Mouse (Mus musculus) neutrophil, adult 5-6 weeks (primary cell): ENCODE data around the gene 2010111I01Rik. TPM values are rescaled to one million over a fixed set of nuclear protein-coding genes. Genes with fewer than 3 reads are reported as not detected.
"Not testable (repeated sequence)": the region's sequence is repeated elsewhere in the genome, so short reads cannot be mapped to it uniquely, and the experiment has no call there.

Source experiments
- ATAC-seq: fragments of 151-379, 151-347 bp; 2 replicates; pipeline ENCODE4 v1.8.0; 2017; ENCODE audit warnings: mild to moderate bottlenecking, moderate TSS enrichment; ENCODE audit not compliant: insufficient number of reproducible peaks, poor library complexity, low FRiP score, severe bottlenecking; ENCODE audit errors: extremely low read depth
- total RNA-seq: library from RNA; stranded (forward); fragments of 200-1000 nt; gene quantifications from 2 replicates; pipeline ENCODE4 v1.2.3, GENCODE M21; 2017

2010111I01Rik gene
- total RNA-seq, 1 experiment from 2014 or later: 44.1 TPM

DNA sequence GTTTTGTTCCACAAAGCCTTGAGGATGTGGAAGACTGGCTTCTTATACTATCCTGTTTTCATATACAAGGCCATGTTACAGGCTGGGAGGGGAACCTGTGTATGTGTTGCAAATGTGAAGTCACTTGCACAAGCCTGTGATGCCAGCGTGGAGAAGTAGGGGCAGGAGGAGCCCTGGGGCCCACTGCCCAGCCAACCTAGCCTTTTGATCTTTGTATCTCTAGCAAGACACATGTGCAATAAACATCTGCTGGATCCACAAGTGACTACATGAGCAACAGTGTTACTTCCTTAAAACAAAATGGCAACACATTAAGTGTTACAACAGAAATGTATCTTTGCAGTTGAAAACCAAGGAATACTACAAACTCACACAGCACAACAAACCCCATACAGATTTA, 13.1 kb upstream of the 2010111I01Rik start:
- ATAC-seq: no peak

DNA sequence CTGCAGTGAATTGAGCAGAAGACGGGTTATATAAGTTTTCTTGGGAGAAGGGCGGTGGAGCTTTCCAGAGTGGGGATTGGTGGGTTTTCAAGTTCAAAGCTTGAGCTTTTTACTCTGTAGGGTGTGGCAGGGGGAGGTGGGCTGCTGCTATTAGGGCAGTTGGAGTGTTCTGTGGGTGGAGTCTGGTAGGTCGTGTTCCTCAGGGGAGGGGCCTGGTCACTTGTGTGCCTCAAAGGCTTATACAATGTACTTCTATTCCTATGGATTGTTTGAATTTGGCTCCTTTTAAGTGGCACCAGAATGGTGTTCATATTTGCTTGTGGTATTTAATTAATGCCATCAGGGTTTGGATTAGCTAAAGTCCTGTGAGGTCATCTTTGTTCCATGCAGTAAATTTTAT, 12.6 kb upstream of the 2010111I01Rik start:
- ATAC-seq: no peak

DNA sequence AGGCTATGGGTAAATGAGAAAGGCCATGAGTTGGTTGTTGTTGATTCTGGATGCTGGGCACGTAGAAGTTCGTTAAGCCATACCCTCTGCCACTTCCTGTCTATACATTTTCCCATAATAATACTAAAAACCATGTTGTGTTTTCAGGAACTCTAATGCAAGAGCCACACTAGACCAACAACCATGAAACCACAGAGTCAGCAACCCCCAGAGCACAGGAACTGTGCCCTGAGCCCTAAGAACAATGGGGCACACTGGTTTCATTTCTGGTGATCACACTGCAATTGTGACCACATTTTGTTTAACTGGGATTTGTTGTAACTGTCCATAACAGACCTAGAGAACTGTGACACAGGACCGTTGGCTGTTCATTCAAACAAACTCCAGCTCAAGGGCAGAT, 12.1 kb upstream of the 2010111I01Rik start:
- no peak for ATAC-seq

DNA sequence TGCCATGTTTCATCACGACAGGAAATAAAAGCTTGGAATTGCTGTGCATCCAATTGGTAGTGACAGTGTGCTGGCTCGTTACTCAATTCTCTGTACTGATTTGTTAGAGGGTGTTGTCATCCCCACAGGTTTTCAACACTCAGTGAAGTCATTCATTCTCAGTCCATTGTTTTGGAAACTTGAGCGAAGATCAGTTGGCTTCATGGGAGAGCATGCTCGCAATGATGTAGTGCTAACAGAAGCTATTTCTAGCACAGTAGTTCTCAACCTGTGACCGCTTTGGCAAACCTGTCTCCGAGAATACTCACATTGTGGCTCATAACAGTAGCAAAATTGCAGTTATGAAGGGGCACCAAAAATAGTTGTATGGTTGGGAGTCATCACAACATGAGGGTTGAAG, 8.7 kb upstream of the 2010111I01Rik start:
- no peak for ATAC-seq

DNA sequence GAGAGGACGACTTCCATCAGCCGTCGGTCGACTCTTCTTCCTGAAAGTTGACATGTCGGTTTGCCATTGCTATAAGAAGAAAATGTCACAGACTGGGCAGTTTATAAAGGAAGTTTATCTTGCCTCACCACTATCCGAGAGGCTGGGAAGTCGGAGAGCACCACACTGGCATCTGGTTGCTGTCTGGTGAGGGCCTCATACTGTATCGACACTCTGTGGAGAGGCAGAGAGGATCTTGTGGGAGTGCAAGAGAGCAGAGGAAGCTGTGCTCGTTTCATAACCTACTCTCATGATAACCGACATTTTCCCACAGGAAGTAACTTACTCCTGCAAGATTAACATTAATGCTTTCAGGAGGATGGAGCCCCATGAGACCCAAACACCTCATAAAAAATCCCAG, 7.9 kb upstream of the 2010111I01Rik start:
- no peak for ATAC-seq

DNA sequence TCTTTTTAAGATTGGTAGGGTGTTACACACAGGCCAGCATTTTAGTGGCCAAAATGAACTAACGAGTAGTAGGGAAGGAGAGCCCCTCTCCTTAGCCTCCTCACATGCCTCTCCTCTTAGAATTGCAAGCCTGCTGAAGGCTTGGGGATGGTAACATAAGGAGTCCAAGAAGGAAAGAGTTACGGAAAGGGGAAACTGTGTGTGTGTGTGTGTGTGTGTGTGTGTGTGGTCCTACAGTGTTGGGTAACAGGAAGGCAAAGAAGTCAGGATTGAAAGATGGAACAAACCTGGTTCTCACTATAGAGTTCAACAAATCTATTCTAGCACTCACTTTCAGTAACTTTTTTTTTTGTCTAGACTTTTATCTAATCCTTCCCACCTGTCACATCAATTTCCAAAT, 1.3 kb upstream of the 2010111I01Rik start:
- no peak for ATAC-seq

DNA sequence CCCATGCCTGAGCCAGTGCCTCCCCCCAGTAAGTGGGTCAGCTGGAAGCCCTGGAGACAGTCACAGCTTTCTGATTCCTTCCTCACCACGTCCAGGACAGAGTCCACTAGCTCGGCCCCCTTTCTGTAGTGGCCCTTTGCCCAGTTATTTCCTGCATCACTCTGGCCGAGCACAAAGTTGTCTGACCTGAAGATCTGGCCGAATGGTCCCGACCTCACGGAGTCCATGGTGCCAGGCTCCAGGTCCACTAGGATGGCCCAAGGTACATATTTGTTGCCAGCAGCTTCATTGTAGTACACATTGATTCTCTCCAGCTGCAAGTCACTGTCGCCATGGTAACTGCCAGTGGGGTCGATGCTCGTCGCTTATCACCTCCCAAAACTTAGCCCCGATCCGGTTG, 3.5 kb downstream of the 2010111I01Rik start:
- ATAC-seq: no peak

DNA sequence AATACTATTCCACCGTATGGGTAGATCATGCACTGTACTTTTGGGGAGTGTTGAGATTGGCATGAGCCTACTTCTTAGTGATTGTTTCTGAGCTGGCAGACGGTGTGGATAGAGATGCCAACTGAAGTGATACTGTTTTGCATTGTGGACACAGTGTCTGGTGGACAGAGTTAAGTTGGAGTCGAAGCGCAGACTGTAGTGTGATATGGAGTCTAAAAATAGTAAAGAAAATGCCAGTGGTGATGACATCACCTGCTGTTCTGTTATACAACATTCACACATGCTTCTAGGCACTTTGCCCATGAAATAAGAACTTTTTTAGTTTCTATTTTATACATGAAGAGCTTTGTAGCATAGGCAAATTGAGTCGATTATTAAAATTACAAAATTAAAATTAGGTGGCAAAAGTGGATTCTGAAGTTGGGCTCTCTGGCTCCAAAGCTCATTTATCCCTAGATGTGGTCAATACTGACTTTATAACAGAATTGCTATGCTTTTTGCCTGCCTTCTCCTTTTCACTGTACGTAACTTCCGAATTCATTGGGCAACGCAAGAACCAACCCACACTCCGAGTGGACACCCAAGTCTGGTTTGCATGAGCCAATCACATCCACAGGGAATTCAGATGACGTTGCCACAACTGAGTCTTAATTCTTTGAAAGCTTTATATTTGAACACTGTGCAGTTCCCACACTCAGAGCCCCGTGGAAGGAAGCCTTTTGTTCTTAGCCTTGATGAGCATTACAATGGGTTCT, 6.0 kb downstream of the 2010111I01Rik start:
- peak; percentile 34; the same call in 1 of the 2 replicates for ATAC-seq

DNA sequence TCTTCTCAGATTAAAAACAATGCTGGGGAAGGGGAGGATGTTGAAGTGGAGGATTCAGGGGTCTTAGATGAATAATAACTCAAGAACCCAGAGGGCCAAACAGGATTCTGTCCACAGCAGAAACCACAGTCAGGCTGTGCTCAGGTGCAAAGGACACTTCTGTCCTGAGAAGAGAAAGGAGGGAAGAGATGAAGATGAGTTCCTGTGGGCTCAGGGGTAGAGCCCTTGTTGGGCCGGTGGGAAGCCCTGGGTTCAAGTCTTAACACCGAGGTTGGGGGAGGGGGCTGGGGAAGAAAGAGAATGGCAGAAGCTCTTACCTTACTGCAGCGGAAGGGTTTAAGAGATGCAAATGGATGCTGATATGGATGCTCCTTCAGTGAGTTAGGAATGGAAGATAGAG, 7.7 kb downstream of the 2010111I01Rik start:
- ATAC-seq: no peak

DNA sequence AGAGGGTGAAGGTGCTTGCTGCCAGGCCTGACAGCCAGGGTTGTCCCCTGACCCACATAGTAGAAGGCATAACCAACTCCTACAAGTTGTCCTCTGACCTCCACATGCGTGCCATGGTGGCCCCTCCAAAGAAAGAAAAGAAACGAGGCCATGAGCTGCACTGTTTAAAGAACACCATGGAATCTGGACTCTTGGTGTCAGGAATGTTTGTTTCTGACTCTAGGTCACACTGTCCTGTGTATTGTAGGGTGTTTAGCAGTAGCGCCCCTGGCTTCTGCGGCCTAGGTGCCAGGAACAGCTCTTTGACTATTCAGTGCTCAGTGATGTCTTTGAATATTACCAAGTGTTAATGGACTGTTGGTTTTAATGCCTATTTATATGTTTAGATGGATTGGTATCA, 8.4 kb downstream of the 2010111I01Rik start:
- ATAC-seq: no peak

DNA sequence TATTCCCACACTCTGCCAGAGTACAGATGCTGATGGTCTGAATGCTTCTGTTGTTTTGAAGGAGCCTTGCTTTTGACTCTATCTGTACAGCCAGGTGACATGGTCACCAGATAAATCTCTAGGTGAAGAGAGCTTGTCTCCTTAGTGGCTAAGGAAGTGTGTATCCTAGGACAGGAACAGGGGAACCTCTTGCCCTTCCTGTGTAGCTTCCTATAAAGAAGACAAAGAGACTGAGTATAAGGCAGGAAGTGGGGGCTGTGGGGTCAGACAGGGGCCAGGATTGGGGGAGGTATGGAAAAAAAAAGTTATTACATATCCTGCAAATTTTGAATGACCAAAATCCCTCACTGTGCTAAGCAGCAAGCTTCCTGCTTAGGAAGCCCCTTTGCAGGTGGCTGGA, 13.4 kb downstream of the 2010111I01Rik start:
- ATAC-seq: no peak

DNA sequence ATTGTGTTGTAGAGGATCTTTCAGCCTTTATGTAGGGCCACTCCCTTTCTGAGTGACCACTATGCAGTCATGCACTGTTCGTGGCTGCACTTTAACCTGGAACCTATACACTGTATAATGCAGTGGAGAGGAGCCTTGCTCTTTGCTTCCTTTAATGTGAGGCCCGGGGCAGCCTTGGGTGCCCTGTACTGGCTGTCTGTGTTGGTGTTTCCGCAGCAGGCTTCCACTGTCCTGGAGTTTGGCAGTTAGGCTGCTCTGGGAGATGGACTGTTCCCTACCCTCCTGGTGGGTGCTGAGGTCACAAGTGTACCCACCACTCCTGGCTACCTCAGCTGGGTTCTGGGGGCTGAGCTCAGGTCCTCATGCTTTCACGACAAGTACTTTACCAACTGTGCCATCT, 14.1 kb downstream of the 2010111I01Rik start:
- no peak for ATAC-seq

DNA sequence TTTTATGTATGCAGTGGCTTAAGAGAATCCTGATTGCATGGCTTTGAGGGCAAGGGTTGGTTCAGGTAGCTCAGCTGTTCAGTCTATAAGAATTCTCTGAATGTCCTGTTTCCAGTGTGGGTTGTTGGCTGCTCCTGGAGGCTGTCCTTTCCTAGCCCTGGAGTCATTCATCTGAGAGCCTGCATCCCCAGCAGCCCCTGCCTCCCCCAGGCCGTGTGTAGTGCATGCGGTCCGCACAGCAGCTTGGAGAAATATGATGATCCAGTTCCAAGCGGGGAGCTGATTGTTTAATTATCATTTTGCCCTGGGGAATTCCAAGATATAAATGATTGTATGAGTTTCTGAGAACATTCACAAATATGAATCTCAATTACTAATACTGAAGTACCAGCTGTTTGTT, 14.5 kb downstream of the 2010111I01Rik start:
- ATAC-seq: no peak

DNA sequence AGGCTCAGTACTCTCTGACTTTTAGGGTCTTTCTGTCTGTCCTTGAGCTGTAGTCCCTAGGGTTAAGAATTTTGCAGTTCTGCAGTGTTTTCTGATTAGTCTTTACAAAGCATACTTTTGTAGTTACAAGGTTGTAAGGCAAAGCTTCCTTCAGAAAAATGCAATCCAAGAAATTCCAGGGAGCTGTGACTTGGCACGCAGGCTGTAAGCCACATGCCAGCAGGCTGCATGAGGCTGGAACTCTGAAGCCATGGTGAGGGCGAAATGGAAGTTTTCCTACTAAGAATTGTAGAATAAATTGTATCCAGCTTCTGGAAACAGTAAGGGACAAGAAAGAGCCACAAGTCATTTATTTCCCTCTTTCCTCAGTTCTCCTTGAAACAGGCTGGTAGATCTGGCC, 15.4 kb downstream of the 2010111I01Rik start:
- ATAC-seq: no peak

DNA sequence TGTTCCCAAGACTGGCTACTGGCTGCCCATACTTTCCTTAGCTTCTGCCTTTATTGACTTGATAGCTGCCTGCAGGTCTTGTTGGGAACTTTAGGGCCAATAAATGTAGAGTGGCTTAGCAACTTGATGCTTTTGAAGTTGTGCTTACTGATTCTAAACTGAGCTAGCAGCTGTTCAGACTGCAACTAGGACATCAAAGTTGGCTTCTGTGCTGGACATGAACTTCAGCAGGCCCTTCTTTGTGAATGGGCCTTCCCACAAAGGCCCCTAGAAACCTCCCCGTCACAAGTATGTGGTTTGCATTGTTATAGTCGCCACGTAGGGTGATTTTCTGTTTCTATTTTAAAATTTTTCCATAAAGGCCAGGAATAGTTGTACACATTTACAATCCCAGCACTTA, 19.8 kb downstream of the 2010111I01Rik start:
- no peak for ATAC-seq

DNA sequence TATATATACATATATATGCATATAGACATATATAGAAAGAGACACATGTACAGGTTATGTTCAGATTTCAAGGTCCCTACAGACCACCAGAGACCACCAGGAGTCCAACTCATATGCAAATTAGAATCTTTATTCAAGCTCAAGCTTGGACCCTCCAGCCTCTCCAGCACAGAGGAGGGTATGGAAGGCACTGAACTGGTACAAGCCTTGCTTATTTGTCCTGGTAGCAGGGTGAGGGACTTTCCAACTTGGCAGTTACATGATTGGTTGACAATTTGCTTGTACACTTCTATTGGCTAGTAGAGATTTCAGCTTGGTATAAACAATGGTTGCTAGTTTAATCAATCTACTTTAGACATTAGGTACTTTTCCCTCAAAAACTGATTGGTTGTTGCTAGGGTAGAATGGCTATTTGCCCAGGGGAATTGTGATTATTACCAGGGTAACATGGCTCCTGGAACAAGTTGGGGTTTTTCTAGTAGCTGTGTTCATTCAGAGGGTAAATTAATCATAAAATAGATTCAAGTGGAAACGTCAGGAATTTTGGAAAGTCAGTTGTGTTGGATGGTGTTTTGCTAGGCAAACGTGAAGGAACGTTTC, 25.3 kb downstream of the 2010111I01Rik start:
- ATAC-seq: no peak

DNA sequence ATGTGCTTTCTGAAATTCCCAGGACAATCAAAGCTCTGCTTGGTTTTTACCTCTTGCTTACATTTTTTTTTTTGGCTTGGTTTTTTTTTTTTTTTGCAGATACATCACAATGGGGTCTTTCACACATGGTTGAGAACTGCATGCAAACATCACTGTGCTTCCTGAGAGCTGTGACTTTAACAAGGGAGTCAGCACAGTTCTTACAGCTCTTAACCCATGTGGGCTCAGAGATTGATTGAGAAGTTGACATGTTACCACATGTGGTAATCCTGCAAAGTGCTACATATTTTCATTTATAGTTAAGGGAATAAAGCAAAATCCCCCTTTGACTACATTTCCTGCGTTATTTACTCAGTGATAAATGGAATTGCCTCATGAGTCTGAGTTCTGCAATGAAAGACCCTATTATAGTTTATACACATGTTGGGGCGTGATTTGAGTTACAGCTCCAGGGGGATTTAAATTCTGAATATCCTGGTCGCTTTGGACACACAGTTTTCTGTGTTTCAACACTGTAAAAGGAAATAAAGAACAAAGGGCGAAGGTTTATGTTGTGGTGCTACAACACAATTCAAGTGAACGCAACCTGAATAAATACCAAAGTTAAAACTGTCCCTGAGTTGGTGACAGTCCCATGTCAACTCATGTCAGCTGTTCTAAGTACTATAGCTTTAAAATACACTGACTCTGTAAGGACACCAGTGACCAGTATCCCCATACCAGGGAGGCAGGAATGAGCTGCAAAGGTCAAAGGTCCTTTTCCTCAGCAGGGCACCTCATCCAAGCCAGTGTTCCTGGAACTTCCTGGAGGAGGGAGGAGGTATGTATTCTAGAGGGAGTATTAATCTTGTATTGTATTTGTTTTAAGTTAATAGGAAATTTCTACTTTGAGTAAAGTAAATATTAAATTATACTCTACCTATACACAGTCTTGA, 29.1 kb downstream of the 2010111I01Rik start:
- no peak for ATAC-seq

DNA sequence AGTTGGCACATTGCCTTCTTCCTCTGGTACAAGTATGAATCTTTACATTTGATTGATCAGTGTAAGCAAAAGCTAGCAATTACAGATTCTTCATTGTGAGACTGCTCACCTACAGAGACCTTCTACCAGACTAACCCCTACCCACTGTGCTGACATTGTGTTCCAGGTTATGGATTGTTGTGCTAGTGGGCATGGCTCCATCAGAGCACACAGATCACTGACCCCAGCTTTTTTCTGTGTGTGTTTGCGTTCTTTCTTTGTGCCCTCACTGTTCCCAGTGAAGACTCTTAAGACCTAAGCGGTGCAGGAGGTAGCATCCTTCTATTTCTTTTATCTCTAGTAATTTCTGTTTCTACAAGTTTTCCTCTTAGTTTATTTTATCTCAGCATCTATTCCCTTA, 32.1 kb downstream of the 2010111I01Rik start:
- ATAC-seq: no peak

DNA sequence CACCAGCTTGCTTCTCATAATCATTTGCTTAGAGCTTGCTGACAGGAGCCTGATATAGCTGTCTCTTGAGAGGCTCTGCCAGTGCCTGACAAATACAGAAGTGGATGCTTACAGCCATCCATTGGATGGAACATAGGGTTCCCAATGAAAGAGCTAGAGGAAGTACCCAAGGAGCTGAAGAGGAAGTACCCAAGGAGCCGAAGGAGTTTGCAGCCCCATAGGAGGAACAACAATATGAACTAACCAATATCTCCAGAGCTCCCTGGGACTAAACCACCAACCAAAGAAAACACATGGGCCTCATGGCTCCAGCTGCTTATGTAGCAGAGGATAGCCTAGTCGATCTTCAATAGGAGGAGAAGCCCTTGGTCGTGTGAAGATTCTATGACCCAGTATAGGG, 42.8 kb downstream of the 2010111I01Rik start:
- ATAC-seq: not testable (repeated sequence)
